Mouse (Mus musculus) limb, embryonic 14.5 days (tissue): ENCODE results near the gene Mef2d. TPM values are rescaled to one million over a fixed set of nuclear protein-coding genes. Genes with fewer than 3 reads are reported as not detected.

Source experiments
- ATAC-seq: fragments of 200-750 bp; cut with Nextera tagmentation; 2 replicates; pipeline ENCODE4 v1.8.0; 2017; ENCODE audit warnings: low read depth, moderate number of reproducible peaks, moderate TSS enrichment; ENCODE audit not compliant: low FRiP score
- DNase-seq: peaks from one replicate; pipeline ENCODE4 v3.0.0-alpha.2; 2015; ENCODE audit warnings: low spot score
- H3K27ac ChIP-seq: fragments of 300-500 bp; sonication (generic); replicated peaks from 2 replicates; pipeline ENCODE4 v1.5.1; 2014; ENCODE audit warnings: low read depth, mild to moderate bottlenecking, low read length, moderate library complexity, mixed read lengths
- H3K27me3 ChIP-seq: fragments of 300-500 bp; sonication (generic); 2 replicates; pipeline ENCODE4 v1.6.1; 2014; ENCODE audit warnings: low read length, mixed read lengths; ENCODE audit not compliant: control insufficient read depth, insufficient read depth
- H3K36me3 ChIP-seq: fragments of 300-500 bp; sonication (generic); 2 replicates; pipeline ENCODE4 v1.6.1; 2014; ENCODE audit warnings: mild to moderate bottlenecking, low read length, moderate library complexity, mixed read lengths; ENCODE audit not compliant: control insufficient read depth, insufficient read depth
- H3K4me1 ChIP-seq: fragments of 300-500 bp; sonication (generic); 2 replicates; pipeline ENCODE4 v1.6.1; 2014; ENCODE audit warnings: antibody characterized with exemption, low read length, mixed read lengths; ENCODE audit not compliant: control insufficient read depth, insufficient read depth
- H3K4me2 ChIP-seq: fragments of 300-500 bp; sonication (generic); replicated peaks from 2 replicates; pipeline ENCODE4 v1.6.1; 2014; ENCODE audit warnings: low read depth, mild to moderate bottlenecking, low read length, moderate library complexity; ENCODE audit not compliant: severe bottlenecking
- H3K4me3 ChIP-seq: fragments of 300-500 bp; sonication (generic); replicated peaks from 2 replicates; pipeline ENCODE4 v1.5.1; 2014; ENCODE audit warnings: low read length
- H3K9ac ChIP-seq: fragments of 300-500 bp; sonication (generic); 2 replicates; pipeline ENCODE4 v1.6.1; 2014; ENCODE audit warnings: mild to moderate bottlenecking, low read depth, low read length, moderate library complexity; ENCODE audit not compliant: severe bottlenecking
- H3K9me3 ChIP-seq: fragments of 300-500 bp; sonication (generic); 2 replicates; pipeline ENCODE4 v1.6.1; 2016; ENCODE audit warnings: low read length; ENCODE audit not compliant: control insufficient read depth
- POLR2A ChIP-seq: fragments of 200-500 bp; IDR thresholded peaks from 2 replicates; pipeline ENCODE4 v1.8.0; 2012; ENCODE audit warnings: inconsistent platforms, mild to moderate bottlenecking, moderate library complexity, borderline replicate concordance; ENCODE audit not compliant: insufficient read depth, insufficient read length; ENCODE audit errors: extremely low read depth
- WGBS: fragments of 180-500 bp; shearing (Covaris S2); extraction: QIAGEN DNeasy Blood & Tissue Kit; methylation state at CpG from one replicate; pipeline ENCODE4 v1.1.7; 2014; 5-methylcytosine and 5-hydroxymethylcytosine counted together
- polyA plus RNA-seq, 2 experiments: library from polyadenylated mRNA; depleted of rRNA in 1 of 2; stranded (reverse) in 1 of 2; unstranded in 1 of 2; fragments of >200 nt; fragmentation: Nextera tagmentation in 1 of 2; extraction: Ambion mirVana in 1 of 2; gene quantifications; 2 replicates each; pipeline versions ENCODE4 v1.2.1 to v1.2.3; 2012 to 2014

Gene Mef2d
- polyA plus RNA-seq, 2 experiments: 29.6 to 58.7 TPM

- no peak overlapping the region for H3K27ac ChIP-seq
- no peaks in the 10 kb centered on the region for H3K4me1 ChIP-seq
- DNase-seq: no peak
- 51% methylated on average over 4 of the region's 4 CpGs for WGBS
- no peak overlapping the region for H3K9ac ChIP-seq
- TF ChIP-seq POLR2A: no peak
- H3K4me3 ChIP-seq: no peak overlapping the region
- H3K4me2 ChIP-seq: no peak overlapping the region
- no peaks in the 10 kb centered on the region for H3K27me3 ChIP-seq
- H3K9me3 ChIP-seq: no peaks in the 10 kb centered on the region
- no peak for ATAC-seq
- H3K36me3 ChIP-seq: no peaks in the 10 kb centered on the region
Observed at GRCm38 (mm10) chr3:88181374-88181773, 39.2 kb downstream of the Mef2d start.

- WGBS: 74% methylated on average over 3 of the region's 3 CpGs
- ATAC-seq: no peak
- H3K27me3 ChIP-seq: no peaks in the 10 kb centered on the region
Observed at GRCm38 (mm10) chr3:88186424-88186823, 44.3 kb downstream of the Mef2d start.

GRCm38 (mm10) chr3:88191146-88191545 is 49.0 kb downstream of the Mef2d start:
- TF ChIP-seq POLR2A: no peak
- ATAC-seq (no peak), DNase-seq (no peak)
- H3K9me3 ChIP-seq: no peaks in the 10 kb centered on the region
- WGBS: 25% methylated on average over 3 of the region's 3 CpGs
- H3K36me3 ChIP-seq: no peaks in the 10 kb centered on the region
- H3K4me1 ChIP-seq: no peaks in the 10 kb centered on the region
- H3K4me2 ChIP-seq: no peak overlapping the region
- H3K9ac ChIP-seq: no peak overlapping the region
- no peak overlapping the region for H3K4me3 ChIP-seq
- H3K27ac ChIP-seq: no peak overlapping the region
- peaks cover 16% of the 10 kb centered on the region; the same call in 1 of the 2 replicates for H3K27me3 ChIP-seq

More at GRCm38 (mm10) chr3:88186424-88186823, 44.3 kb downstream of the Mef2d start:
- H3K4me3 ChIP-seq: no peak overlapping the region
- DNase-seq: no peak
- H3K9me3 ChIP-seq: no peaks in the 10 kb centered on the region
- no peaks in the 10 kb centered on the region for H3K4me1 ChIP-seq
- H3K9ac ChIP-seq: no peak overlapping the region
- TF ChIP-seq POLR2A: no peak
- H3K27ac ChIP-seq: no peak overlapping the region
- H3K4me2 ChIP-seq: no peak overlapping the region
- H3K36me3 ChIP-seq: no peaks in the 10 kb centered on the region

- Histone ChIP-seq H3K27ac (no peak overlapping the region), H3K9ac (no peak overlapping the region), H3K36me3 (no peaks in the 10 kb centered on the region), H3K27me3 (peaks cover 24% of the 10 kb centered on the region), H3K4me1 (no peaks in the 10 kb centered on the region), H3K9me3 (no peaks in the 10 kb centered on the region), H3K4me3 (no peak overlapping the region), H3K4me2 (no peak overlapping the region)
- ATAC-seq (no peak), DNase-seq (peak; percentile 64)
- WGBS: 34% methylated on average over 9 of the region's 9 CpGs
- TF ChIP-seq POLR2A: no peak
Observed at GRCm38 (mm10) chr3:88191820-88192616, 49.8 kb downstream of the Mef2d start.

- DNase-seq: no peak
- peaks cover 5% of the 10 kb centered on the region; the same call in 1 of the 2 replicates for H3K4me1 ChIP-seq
- peaks cover 83% of the 10 kb centered on the region for H3K27me3 ChIP-seq
- no peaks in the 10 kb centered on the region for H3K9me3 ChIP-seq
- H3K4me3 ChIP-seq: no peak overlapping the region
- WGBS: 10% methylated on average over 10 of the region's 10 CpGs
- no peak for TF ChIP-seq POLR2A
- H3K9ac ChIP-seq: no peak overlapping the region
- H3K36me3 ChIP-seq: no peaks in the 10 kb centered on the region
- no peak for ATAC-seq
- H3K27ac ChIP-seq: no peak overlapping the region
- no peak overlapping the region for H3K4me2 ChIP-seq
Observed at GRCm38 (mm10) chr3:88197741-88198504, 55.8 kb downstream of the Mef2d start.
